Mouse (Mus musculus) lung, postnatal 4 days (tissue): ENCODE results near the gene Olfr218.
"Not testable (repeated sequence)": the region's sequence is repeated elsewhere in the genome, so short reads cannot be mapped to it uniquely, and the experiment has no call there.

ENCODE experiments used
- DNase-seq, 2 experiments: peaks; one replicate each; pipeline ENCODE4 v3.0.0; 2021

Olfr218 gene

DNA sequence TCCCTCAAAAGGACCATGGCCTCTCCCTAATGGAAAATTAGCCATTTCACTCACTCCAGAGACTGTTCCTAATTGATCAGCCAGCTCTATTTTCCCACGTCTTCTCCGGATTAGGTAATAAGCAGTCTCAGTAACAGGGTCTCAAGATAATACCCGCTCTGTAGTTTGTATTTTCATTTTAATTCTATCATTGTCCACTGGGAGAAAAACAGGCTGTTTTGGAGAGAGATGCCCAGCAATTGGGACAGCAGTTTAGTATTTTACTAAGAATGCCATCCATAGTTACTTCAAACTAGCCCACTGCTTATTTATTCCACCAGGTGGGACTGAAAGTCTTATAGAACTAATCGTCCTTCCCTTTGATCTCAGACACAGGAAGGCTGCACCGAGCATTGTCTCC is at the start of gene Olfr218:
Gene Olfr218 (plus strand): TSS at position 301 of the 400 bp plus-strand sequence.
- no peak for DNase-seq

DNA sequence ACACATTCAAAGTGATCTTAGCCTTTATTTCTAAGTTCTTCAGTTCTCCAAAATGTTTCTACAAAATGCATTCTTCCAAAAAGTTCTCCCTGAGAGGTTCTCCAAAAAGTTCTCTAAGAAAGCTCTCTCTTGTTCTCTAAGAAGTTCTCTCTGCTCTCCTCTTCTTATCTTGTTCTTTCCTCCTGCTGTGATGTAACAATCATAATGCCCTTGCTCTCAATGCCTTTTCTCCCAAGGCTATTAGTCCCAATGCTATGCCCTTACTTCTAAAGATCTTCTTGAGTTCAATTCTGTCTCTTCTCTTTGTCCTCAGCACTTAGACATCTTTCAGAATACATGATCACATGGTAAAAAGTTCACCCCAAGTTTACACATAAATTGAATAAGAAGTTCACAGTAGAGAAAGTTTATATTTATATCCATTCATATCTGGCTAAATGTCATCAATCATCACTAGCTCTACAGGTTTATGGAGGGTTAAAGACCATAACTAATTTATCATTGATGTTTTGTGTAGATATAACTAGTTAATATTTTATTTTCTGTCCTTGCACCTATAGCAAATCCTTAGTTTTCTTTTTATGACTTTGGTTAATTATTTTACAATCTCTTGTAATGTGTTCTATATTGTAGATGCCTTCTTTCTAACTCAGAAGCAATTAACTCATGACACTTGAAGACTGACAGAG is 23.3 kb upstream of the Olfr218 start:
- DNase-seq: no peak

DNA sequence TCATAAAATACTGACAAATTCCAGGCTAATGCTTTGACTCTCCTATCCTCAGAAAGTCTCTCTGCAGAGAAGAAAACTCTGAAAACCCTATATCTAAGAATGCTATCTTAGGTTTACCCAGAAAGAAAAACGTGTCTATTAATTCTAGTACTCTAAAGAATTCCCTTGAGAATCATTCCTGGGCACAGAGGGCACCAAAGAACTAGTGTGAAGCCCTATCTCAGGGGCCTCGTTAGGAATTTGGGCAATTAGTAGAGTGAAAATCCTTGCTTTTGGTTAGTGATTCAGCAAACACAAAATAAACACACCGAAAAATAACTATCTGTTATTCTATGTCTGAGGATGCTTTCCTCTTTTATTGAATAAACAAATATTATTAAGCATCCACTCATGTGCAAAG is 7.1 kb upstream of the Olfr218 start, which contains the start of gene Olfr1406:
Gene Olfr1406 (minus strand): TSS at position 101 of the 400 bp plus-strand sequence.
- no peak for DNase-seq

DNA sequence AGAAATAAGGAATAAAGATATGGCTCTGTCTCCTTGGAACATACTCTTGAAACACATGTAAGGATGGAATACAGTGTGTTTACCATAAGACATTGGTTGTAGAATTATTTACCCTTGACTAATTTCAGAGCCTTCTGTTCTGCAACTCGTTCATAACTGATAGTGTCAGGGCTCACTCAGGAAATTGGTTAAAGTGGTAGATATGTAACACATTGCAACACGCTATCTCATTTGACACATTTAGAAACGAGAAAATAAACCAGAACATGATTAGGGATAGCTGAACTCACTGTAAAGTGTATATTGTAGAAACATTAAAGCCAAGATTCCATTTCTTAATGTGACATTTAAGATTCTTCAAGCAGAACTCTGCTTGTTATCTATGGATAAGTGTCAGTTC is 5.5 kb upstream of the Olfr218 start:
- DNase-seq: no peak

DNA sequence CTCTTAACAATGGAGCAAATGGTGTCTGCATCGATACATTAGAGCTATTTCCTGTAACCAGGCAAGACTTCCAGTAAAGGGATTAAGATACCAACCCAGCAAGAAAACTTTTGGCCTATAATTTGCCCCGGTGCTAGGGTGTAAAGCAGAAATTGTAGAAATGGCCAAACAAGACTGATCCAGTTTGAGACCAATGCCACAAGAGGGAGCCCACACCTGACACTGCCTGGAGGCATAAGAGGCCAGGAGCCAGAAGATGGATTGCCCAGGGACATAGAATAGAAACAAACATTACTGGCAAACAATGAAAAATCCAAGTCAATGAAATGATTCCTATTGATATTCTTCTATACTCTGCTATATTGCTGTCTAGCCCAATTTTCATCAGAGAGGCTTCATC is 1.2 kb upstream of the Olfr218 start:
- no peak for DNase-seq

DNA sequence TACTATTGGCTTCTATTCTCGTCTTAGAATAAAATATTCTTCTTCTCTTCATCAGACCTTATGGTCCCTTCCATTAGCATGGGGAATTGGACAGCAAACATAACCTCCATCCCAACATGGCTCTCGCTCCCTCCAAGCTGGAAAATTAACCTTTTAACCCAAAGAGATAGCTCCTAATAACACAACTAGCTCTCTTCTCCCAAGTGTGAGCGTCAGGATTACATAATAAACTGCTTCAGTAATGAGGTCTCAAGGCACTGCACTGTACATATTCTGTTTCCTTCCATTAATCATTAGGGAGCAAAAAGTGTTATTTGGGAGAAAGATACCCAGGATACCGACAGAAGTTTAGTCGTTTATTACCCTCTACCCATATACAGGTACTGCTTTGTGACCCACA is 14.5 kb downstream of the Olfr218 start, which contains the start of gene Olfr1404:
Gene Olfr1404 (plus strand): TSS at position 301 of the 400 bp plus-strand sequence.
- no peak for DNase-seq

DNA sequence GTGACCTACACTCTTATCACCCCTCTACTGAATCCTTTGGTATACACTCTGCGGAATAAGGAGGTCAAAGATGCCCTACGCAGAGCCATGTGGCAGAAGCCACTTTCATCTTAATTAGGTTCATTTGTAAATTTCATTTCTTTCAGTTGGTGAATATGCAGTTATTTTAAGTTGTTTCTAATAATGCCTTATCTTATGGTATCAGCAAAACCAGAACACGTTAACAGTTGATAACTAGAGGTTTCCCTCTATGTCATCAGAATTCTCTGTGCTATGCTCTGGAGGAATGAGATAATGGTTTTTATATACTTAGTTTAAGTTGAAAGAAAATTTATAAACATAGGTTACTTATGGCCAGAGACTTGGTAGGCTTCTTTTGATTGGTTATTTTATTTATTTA is 18.9 kb downstream of the Olfr218 start:
- DNase-seq: no peak

DNA sequence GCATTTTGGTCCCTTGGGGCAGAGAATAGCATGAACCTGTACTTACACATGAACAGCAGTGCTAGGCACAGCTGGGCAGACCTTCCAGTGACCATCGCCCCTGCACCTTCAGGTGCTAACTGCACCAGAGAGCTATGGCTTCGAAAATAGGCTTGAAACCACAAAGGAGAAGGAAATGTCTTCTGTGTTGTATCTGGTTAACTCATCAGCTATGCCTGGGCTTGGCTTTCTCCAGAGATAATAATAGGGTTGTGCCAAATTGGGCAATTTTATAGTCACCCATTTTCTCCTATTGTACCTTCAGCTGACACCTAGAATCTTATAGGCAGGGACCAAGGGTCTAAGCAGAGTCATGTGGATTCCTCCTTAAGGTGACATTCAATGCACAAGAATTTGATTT is 29.5 kb downstream of the Olfr218 start, which contains the start of gene Fcer1a:
Gene Fcer1a (minus strand): TSS at position 134 of the 400 bp plus-strand sequence.
- no peak for DNase-seq

DNA sequence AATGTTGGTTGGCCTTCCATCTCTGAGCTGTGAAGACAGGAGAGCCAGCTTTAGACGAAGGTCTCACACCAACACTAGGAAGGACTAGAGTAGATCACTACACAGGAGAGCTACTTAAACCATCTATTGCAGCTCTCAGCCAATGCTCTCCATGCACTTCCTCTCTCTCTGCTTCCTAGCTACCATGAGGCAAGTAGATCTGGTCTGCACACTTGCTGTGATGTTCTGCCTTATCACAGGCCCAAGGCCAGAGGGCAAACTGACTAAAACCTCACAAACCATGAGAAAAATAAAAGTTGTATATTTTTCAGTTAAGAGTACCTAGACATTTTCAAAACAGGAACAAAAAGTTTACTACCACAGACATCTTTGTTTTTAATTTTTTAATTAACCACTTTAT is 39.4 kb downstream of the Olfr218 start:
- DNase-seq: not testable (repeated sequence)

DNA sequence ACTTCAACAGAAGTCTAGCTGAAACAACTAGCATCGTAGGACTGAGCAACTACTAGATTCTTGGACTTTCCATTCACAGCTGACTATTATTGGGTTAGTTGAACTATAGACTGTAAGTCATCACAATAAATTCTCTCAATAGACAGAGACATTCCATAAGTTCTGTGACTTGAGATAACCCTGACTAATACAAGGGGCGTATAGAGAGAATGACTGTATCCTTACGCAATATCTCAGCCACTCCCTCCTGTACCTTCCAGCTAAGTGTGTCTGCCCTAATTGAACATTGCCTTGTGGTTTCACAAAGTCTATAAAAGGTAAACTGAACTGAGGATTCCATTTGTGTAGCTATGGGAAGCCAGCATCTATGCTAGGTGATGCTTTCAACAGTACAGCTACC is 52.3 kb downstream of the Olfr218 start:
- no peak for DNase-seq
